Mouse (Mus musculus): ENCODE data around the gene Serinc2. TPM values are rescaled to one million over a fixed set of nuclear protein-coding genes. Genes with fewer than 3 reads are reported as not detected.

Gene Serinc2
- 61.3 and 62.7 TPM in 2 replicates for polyA plus RNA-seq (2015; fragmentation: Nextera tagmentation; extraction: Ambion mirVana)

- H3K27me3 ChIP-seq = 0 out of 2 replicates have a peak, but pooled peaks cover 6% of the 10 kb centered on the region
- no peak for ATAC-seq (ENCODE audit: low FRiP score)
- H3K4me2 ChIP-seq = no peak within 1 kb of the TSS
- peaks cover 7% of the 10 kb centered on the region for H3K4me1 ChIP-seq (replicated peaks)
- H3K9ac ChIP-seq = no peak within 1 kb of the TSS
- WGBS = 78% methylated on average over 2 of the region's 2 CpGs
- no peak within 1 kb of the TSS for H3K4me3 ChIP-seq
- no peaks in the 10 kb centered on the region for H3K36me3 ChIP-seq
- no peak within 1 kb of the TSS for H3K27ac ChIP-seq
- no peaks in the 10 kb centered on the region for H3K9me3 ChIP-seq
Observed at GRCm38 (mm10) chr4:130279105-130279504, at the start of gene Serinc2. TSS of gene Serinc2 (minus strand) at chr4:130279205.

DNA sequence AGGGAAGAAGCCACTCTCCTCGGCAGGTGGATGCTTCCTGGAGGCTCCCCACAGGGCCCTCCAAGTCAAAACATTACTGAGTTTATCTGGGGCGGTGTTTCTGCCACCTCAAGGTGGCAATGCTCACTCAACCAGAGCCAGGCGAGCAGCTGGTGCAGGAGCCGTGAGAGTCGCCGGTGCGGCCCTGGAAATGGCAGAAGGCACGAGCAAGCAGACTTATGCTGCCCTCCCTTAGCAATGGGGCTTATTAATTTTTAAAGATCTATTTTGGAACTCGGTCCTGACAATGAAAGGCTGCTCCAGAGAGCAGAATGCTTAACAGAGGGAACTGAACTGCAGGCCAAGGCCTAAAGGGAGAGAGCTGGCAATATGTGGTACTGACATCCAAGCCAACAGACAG lies 48.4 kb upstream of the Serinc2 start:
- no peak for ATAC-seq (ENCODE audit: low FRiP score)
- H3K27ac ChIP-seq = no peak overlapping the region
- peaks cover 78% of the 10 kb centered on the region for H3K36me3 ChIP-seq
- no peaks in the 10 kb centered on the region for H3K9me3 ChIP-seq
- no peak overlapping the region for H3K4me3 ChIP-seq
- H3K9ac ChIP-seq = no peak overlapping the region
- 85% methylated on average over 9 of the region's 9 CpGs for WGBS
- H3K4me1 ChIP-seq (replicated peaks) = no peaks in the 10 kb centered on the region
- H3K27me3 ChIP-seq = no peaks in the 10 kb centered on the region
- no peak overlapping the region for H3K4me2 ChIP-seq

- Histone ChIP-seq H3K9ac (no peak overlapping the region), H3K36me3 (peaks cover 84% of the 10 kb centered on the region)
- WGBS = 91% methylated on average over 2 of the region's 2 CpGs
Observed at GRCm38 (mm10) chr4:130325446-130325845, 46.4 kb upstream of the Serinc2 start.

DNA sequence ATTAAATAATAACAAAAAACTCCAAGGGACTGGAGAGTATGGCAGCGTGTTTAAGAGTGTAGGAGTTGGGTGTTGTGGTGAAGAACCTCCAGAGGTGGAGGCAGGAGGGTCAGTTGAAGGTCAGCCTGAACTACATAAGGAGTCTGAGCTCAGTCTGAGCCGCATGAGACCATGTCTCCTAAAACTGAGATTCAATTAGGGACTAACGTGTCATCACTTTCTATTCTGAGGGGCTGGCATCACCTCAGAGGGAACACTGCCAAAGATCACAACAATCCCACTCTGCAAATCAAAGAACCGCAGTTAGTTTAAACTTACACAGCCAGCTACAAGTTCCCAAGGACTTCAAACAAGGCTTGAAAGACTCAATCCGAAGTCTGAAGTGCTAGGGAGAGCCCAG lies 44.6 kb upstream of the Serinc2 start:
- H3K36me3 ChIP-seq = peaks cover 93% of the 10 kb centered on the region

More at GRCm38 (mm10) chr4:130325446-130325845, 46.4 kb upstream of the Serinc2 start:
- H3K4me3 ChIP-seq = no peak overlapping the region
- H3K27ac ChIP-seq = no peak overlapping the region
- ATAC-seq (ENCODE audit: low FRiP score) = no peak
- no peak overlapping the region for H3K4me2 ChIP-seq
- H3K4me1 ChIP-seq (replicated peaks) = no peaks in the 10 kb centered on the region
- H3K9me3 ChIP-seq = no peaks in the 10 kb centered on the region
- H3K27me3 ChIP-seq = no peaks in the 10 kb centered on the region

DNA sequence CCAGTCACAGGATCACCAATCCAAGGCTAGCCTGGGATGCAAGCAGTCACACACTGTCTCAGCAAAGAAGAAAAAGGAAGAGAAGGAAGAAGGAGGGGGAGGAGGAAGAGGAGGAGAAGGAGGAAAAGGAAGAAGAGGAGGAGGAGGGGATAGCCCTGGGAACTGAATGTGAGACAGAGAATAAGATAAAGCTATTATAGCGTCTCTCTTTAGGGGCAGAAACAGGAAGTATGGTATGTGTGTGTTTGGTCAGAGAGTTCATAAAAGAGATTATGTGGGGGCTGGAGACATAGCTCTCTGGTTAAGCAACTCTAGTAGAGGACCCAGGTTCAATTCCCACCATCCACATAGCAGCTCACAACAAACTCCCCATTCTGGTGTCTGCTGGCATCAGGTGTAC lies 44.2 kb upstream of the Serinc2 start:
- no peak overlapping the region for H3K4me3 ChIP-seq
- H3K4me2 ChIP-seq = no peak overlapping the region
- H3K9ac ChIP-seq = no peak overlapping the region
- ATAC-seq (ENCODE audit: low FRiP score) = no peak
- H3K9me3 ChIP-seq = no peaks in the 10 kb centered on the region
- no peak overlapping the region for H3K27ac ChIP-seq
- H3K4me1 ChIP-seq (replicated peaks) = no peaks in the 10 kb centered on the region
- no peaks in the 10 kb centered on the region for H3K27me3 ChIP-seq
- H3K36me3 ChIP-seq = peaks cover 93% of the 10 kb centered on the region
- 86% methylated on average over 1 of the region's 1 CpGs for WGBS

More for the DNA sequence above, 44.6 kb upstream of the Serinc2 start:
- 78% methylated on average over 5 of the region's 5 CpGs for WGBS
- Histone ChIP-seq H3K4me2 (no peak overlapping the region), H3K9me3 (no peaks in the 10 kb centered on the region), H3K27me3 (no peaks in the 10 kb centered on the region), H3K9ac (no peak overlapping the region), H3K27ac (no peak overlapping the region), H3K4me1 (replicated peaks) (no peaks in the 10 kb centered on the region), H3K4me3 (no peak overlapping the region)
- ATAC-seq (ENCODE audit: low FRiP score) = no peak

GRCm38 (mm10) chr4:130322567-130322966 lies 43.6 kb upstream of the Serinc2 start:
- ATAC-seq (ENCODE audit: low FRiP score) = no peak
- H3K9ac ChIP-seq = no peak overlapping the region
- no peaks in the 10 kb centered on the region for H3K4me1 ChIP-seq (replicated peaks)
- no peaks in the 10 kb centered on the region for H3K27me3 ChIP-seq
- no peak overlapping the region for H3K4me2 ChIP-seq
- 86% methylated on average over 7 of the region's 7 CpGs for WGBS
- H3K27ac ChIP-seq = no peak overlapping the region
- H3K36me3 ChIP-seq = peaks cover 93% of the 10 kb centered on the region
- H3K9me3 ChIP-seq = no peaks in the 10 kb centered on the region
- H3K4me3 ChIP-seq = no peak overlapping the region

DNA sequence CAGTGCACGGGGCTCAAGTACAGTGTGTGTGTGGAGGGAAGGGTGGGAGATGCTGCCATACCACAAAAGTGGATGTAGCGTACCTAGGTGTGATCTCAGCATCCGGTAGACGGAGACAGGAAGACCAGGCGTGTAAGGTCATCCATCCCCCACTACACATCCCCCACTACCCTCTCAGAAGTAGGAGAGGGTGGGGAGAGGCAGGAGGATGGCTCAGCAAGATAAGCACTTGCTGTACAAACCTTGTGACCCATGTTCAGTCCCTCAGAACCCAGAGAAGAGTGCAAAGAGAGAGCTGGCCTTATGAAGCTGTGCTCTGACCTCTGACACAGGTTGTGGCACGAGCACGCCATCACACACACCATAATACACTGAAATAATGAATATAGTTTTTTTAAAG lies 42.6 kb upstream of the Serinc2 start:
- Histone ChIP-seq H3K4me1 (replicated peaks) (no peaks in the 10 kb centered on the region), H3K4me3 (no peak overlapping the region), H3K36me3 (peaks cover 87% of the 10 kb centered on the region), H3K27ac (no peak overlapping the region), H3K9ac (no peak overlapping the region), H3K4me2 (no peak overlapping the region), H3K9me3 (no peaks in the 10 kb centered on the region), H3K27me3 (no peaks in the 10 kb centered on the region)
- WGBS = 95% methylated on average over 7 of the region's 7 CpGs
- no peak for ATAC-seq (ENCODE audit: low FRiP score)

- 86% methylated on average over 7 of the region's 7 CpGs for WGBS
- Histone ChIP-seq H3K36me3 (peaks cover 87% of the 10 kb centered on the region), H3K4me1 (replicated peaks) (no peaks in the 10 kb centered on the region), H3K27me3 (no peaks in the 10 kb centered on the region), H3K4me3 (no peak overlapping the region), H3K9me3 (no peaks in the 10 kb centered on the region), H3K4me2 (no peak overlapping the region), H3K27ac (no peak overlapping the region), H3K9ac (no peak overlapping the region)
- ATAC-seq (ENCODE audit: low FRiP score) = no peak
Observed at GRCm38 (mm10) chr4:130319564-130319963, 40.6 kb upstream of the Serinc2 start.

GRCm38 (mm10) chr4:130318122-130318521 lies 39.1 kb upstream of the Serinc2 start:
- no peaks in the 10 kb centered on the region for H3K27me3 ChIP-seq
- H3K9me3 ChIP-seq = no peaks in the 10 kb centered on the region
- H3K9ac ChIP-seq = no peak overlapping the region
- H3K4me2 ChIP-seq = no peak overlapping the region
- no peaks in the 10 kb centered on the region for H3K4me1 ChIP-seq (replicated peaks)
- no peak overlapping the region for H3K4me3 ChIP-seq
- peaks cover 87% of the 10 kb centered on the region for H3K36me3 ChIP-seq
- ATAC-seq (ENCODE audit: low FRiP score) = no peak
- WGBS = 61% methylated on average over 3 of the region's 3 CpGs
- H3K27ac ChIP-seq = no peak overlapping the region

DNA sequence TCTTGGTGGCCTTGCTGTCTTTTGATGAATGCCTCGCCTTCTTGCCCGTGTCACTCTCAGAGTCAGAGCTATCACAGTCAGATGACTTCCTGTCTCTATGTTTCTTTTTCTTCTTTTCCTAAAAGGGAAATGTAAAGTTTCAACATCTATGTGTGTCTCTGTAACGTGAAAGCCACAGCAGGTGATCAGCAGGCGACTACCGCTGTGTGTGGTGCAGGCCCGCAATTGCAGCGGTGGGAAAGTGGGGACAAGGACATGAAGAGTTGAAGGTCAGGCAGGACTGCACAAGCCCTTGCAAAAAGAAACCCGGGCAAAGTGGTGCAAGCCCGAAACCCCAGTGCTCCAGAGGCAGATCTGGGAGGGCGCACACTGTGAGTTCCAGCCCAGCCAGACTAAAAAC lies 37.7 kb upstream of the Serinc2 start:
- Histone ChIP-seq H3K27ac (no peak overlapping the region), H3K9me3 (no peaks in the 10 kb centered on the region), H3K4me3 (no peak overlapping the region), H3K9ac (no peak overlapping the region), H3K27me3 (no peaks in the 10 kb centered on the region), H3K4me2 (no peak overlapping the region), H3K4me1 (replicated peaks) (no peaks in the 10 kb centered on the region), H3K36me3 (peaks cover 82% of the 10 kb centered on the region)
- no peak for ATAC-seq (ENCODE audit: low FRiP score)
- WGBS = 79% methylated on average over 10 of the region's 10 CpGs

DNA sequence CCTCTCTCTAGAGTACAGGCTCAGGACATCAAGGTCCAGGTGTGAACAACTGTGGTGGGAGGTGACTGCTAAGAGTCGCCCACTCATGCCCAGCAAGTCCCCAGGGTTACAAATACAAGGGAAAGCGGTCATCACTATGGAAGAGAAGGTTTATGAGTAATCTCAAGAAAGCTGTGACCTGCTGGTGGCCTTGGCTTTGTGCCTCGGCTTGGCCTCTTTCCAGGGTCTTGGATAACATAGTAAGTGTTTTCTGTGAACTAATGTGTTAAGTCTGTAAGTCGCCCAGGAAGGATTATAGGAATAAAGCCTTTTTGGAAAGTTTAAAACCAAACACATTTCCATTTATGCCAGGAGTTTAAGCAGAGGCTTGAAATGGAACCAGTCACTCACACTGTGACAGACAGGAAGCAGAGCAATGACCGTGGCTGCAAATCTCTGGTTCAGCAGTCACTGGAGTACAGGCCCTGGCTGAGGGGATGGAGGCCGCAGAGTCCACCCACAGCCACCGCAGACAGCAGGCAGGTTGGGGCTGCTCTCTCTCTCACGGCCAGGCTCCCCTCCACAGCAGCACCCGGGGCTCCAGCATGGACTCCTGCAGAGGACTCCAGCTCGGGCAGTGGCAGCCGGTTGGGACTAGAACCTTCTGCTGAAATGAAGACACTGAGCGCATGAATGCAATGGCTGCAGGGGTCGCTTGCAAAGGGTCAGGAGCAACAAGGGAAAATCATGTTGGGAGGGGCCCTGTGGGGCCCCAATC lies 36.9 kb upstream of the Serinc2 start:
- no peak for ATAC-seq (ENCODE audit: low FRiP score)
- H3K27me3 ChIP-seq = no peaks in the 10 kb centered on the region
- H3K4me3 ChIP-seq = no peak overlapping the region
- WGBS = 79% methylated on average over 13 of the region's 13 CpGs
- H3K36me3 ChIP-seq = peaks cover 77% of the 10 kb centered on the region
- no peak overlapping the region for H3K4me2 ChIP-seq
- no peak overlapping the region for H3K9ac ChIP-seq
- no peaks in the 10 kb centered on the region for H3K4me1 ChIP-seq (replicated peaks)
- H3K27ac ChIP-seq = peak overlapping the region; percentile 48; the same call in 1 of the 2 replicates
- no peaks in the 10 kb centered on the region for H3K9me3 ChIP-seq

- ATAC-seq (ENCODE audit: low FRiP score) = no peak
- Histone ChIP-seq H3K9ac (no peak overlapping the region), H3K4me1 (replicated peaks) (peaks cover 13% of the 10 kb centered on the region), H3K4me2 (no peak overlapping the region), H3K9me3 (no peaks in the 10 kb centered on the region), H3K27me3 (peaks cover 22% of the 10 kb centered on the region), H3K36me3 (peaks cover 55% of the 10 kb centered on the region), H3K4me3 (no peak overlapping the region), H3K27ac (no peak overlapping the region)
- 96% methylated on average over 4 of the region's 4 CpGs for WGBS
Observed at GRCm38 (mm10) chr4:130313552-130313951, 34.5 kb upstream of the Serinc2 start.

- H3K9me3 ChIP-seq = no peaks in the 10 kb centered on the region
- WGBS = 85% methylated on average over 3 of the region's 3 CpGs
- H3K4me3 ChIP-seq = no peak overlapping the region
- ATAC-seq (ENCODE audit: low FRiP score) = no peak
- no peak overlapping the region for H3K27ac ChIP-seq
- H3K36me3 ChIP-seq = peaks cover 45% of the 10 kb centered on the region
- no peak overlapping the region for H3K9ac ChIP-seq
- no peak overlapping the region for H3K4me2 ChIP-seq
- H3K4me1 ChIP-seq (replicated peaks) = peaks cover 22% of the 10 kb centered on the region
- peaks cover 29% of the 10 kb centered on the region for H3K27me3 ChIP-seq
Observed at GRCm38 (mm10) chr4:130312526-130312925, 33.5 kb upstream of the Serinc2 start.

Data from hindbrain, embryonic 13.5 days (tissue).